10 mouse cellular contexts compared by ENCODE assay signal in the genomic region with DNA sequence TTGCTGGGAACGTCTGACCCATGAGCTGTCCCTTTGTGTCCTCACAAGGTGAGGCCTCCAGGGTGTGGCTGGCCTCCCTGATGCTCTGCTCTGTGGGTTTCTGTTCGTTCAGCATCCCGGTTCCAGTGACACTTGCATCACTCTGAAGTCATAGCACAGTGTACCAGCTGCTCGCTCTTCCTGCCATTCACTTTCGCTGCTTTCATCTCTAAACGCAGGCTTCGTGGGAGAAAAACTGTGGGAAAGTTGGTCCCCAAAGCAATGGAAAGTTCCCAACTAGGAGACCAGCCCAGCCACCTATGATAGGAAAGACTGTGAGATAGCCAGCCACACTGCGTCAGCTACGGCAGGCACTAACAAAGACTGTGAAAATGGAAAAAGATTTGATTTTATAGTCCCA.
"Had no signal": no experiment of that assay in that cellular context is flagged by ENCODE, and none has a peak within 500 bp of the region (broad histone marks: within the 10 kb centered on the region; RNA-seq: fewer than 3 reads in every experiment).

No protein-coding gene starts in this region.

- DNase-seq: layer of hippocampus, adult 9-11 months; layer of hippocampus, postnatal 36 days; right cerebral cortex, postnatal 14 days; thymus, adult 2 months; thymus, postnatal 25 days had no signal

- H3K9ac ChIP-seq: limb, embryonic 15.5 days; liver, embryonic 12.5 days; lung, embryonic 15.5 days; midbrain, embryonic 13.5 days; stomach, embryonic 15.5 days had no signal

- H3K27me3 ChIP-seq: limb, embryonic 15.5 days; lung, embryonic 15.5 days; midbrain, embryonic 13.5 days; stomach, embryonic 15.5 days had no signal

- H3K4me2 ChIP-seq: limb, embryonic 15.5 days; liver, embryonic 12.5 days; lung, embryonic 15.5 days; midbrain, embryonic 13.5 days; stomach, embryonic 15.5 days had no signal

- H3K27ac ChIP-seq: limb, embryonic 15.5 days; liver, embryonic 12.5 days; lung, embryonic 15.5 days; midbrain, embryonic 13.5 days; stomach, embryonic 15.5 days had no signal

- H3K36me3 ChIP-seq: limb, embryonic 15.5 days; liver, embryonic 12.5 days; lung, embryonic 15.5 days; midbrain, embryonic 13.5 days; stomach, embryonic 15.5 days had no signal

- ATAC-seq: liver, embryonic 12.5 days; midbrain, embryonic 13.5 days had no signal

- H3K9me3 ChIP-seq: limb, embryonic 15.5 days; liver, embryonic 12.5 days; lung, embryonic 15.5 days; midbrain, embryonic 13.5 days; stomach, embryonic 15.5 days had no signal

- H3K4me1 ChIP-seq: midbrain, embryonic 13.5 days had no signal

- H3K4me3 ChIP-seq: limb, embryonic 15.5 days; liver, embryonic 12.5 days; lung, embryonic 15.5 days; midbrain, embryonic 13.5 days; stomach, embryonic 15.5 days had no signal
